Mouse (Mus musculus) lung, postnatal 0 days (tissue): ENCODE data around the gene Sec62. TPM values are rescaled to one million over a fixed set of nuclear protein-coding genes. Genes with fewer than 3 reads are reported as not detected.

Experiments
- ATAC-seq: fragments of 200-750 bp; cut with Nextera tagmentation; 2 replicates; pipeline ENCODE4 v1.8.0; 2017; ENCODE audit warnings: moderate library complexity
- DNase-seq: peaks from one replicate; pipeline ENCODE4 v3.0.0-alpha.2; 2016; ENCODE audit warnings: low spot score
- H3K27ac ChIP-seq: fragments of 300-500 bp; sonication (generic); 2 replicates; pipeline ENCODE4 v1.5.1; 2014; ENCODE audit warnings: antibody characterized with exemption, mild to moderate bottlenecking, low read length, mixed read lengths
- H3K27me3 ChIP-seq: fragments of 300-500 bp; sonication (generic); replicated peaks from 2 replicates; pipeline ENCODE4 v1.6.1; 2014; ENCODE audit warnings: low read length, mixed read lengths; ENCODE audit not compliant: insufficient read depth
- H3K36me3 ChIP-seq: fragments of 300-500 bp; sonication (generic); 2 replicates; pipeline ENCODE4 v1.6.1; 2014; ENCODE audit warnings: low read length, mixed read lengths; ENCODE audit not compliant: insufficient read depth
- H3K4me1 ChIP-seq: fragments of 300-500 bp; sonication (generic); 2 replicates; pipeline ENCODE4 v1.6.1; 2014; ENCODE audit warnings: antibody characterized with exemption, low read depth, low read length, mixed read lengths; ENCODE audit not compliant: insufficient read depth
- H3K4me2 ChIP-seq: fragments of 300-500 bp; sonication (generic); replicated peaks from 2 replicates; pipeline ENCODE4 v1.6.1; 2014; ENCODE audit warnings: low read depth, mild to moderate bottlenecking, low read length, moderate library complexity, mixed read lengths
- H3K4me3 ChIP-seq: fragments of 300-500 bp; sonication (generic); 2 replicates; pipeline ENCODE4 v1.5.1; 2014; ENCODE audit warnings: low read depth, low read length
- H3K9ac ChIP-seq: fragments of 300-500 bp; sonication (generic); replicated peaks from 2 replicates; pipeline ENCODE4 v1.6.1; 2014; ENCODE audit warnings: low read depth, mild to moderate bottlenecking
- H3K9me3 ChIP-seq: fragments of 300-500 bp; sonication (generic); 2 replicates; pipeline ENCODE4 v1.6.1; 2016; ENCODE audit warnings: low read length, mixed read lengths
- CTCF ChIP-seq: IDR thresholded peaks from 2 replicates; pipeline ENCODE4 v1.5.1; 2016; ENCODE audit warnings: antibody characterized with exemption, mild to moderate bottlenecking
- EP300 ChIP-seq: IDR thresholded peaks from 2 replicates; pipeline ENCODE4 v1.6.1; 2016; ENCODE audit warnings: antibody characterized with exemption, mild to moderate bottlenecking, control low read depth
- WGBS: fragments of 180-500 bp; shearing (Covaris S2); extraction: QIAGEN DNeasy Blood & Tissue Kit; methylation state at CpG from one replicate; pipeline ENCODE4 v1.1.7; 2014; 5-methylcytosine and 5-hydroxymethylcytosine counted together
- polyA plus RNA-seq: library from polyadenylated mRNA; unstranded; fragments of >200 nt; fragmentation: Nextera tagmentation; extraction: Ambion mirVana; gene quantifications from 2 replicates; pipeline ENCODE4 v1.2.1, GENCODE M21; 2015

The Sec62 gene
- polyA plus RNA-seq, 1 experiment from 2014 or later: 145 TPM

GRCm38 (mm10) chr3:30863712-30864435, 71.2 kb downstream of the Sec62 start:
- Histone ChIP-seq H3K27me3 (no peaks in the 10 kb centered on the region), H3K4me2 (no peak overlapping the region), H3K4me1 (no peaks in the 10 kb centered on the region), H3K36me3 (no peaks in the 10 kb centered on the region), H3K9me3 (no peaks in the 10 kb centered on the region), H3K4me3 (no peak overlapping the region), H3K9ac (no peak overlapping the region), H3K27ac (no peak overlapping the region)
- TF ChIP-seq CTCF (no peak), EP300 (no peak)
- DNase-seq (no peak), ATAC-seq (no peak)
- 62% methylated on average over 5 of the region's 5 CpGs for WGBS

DNA sequence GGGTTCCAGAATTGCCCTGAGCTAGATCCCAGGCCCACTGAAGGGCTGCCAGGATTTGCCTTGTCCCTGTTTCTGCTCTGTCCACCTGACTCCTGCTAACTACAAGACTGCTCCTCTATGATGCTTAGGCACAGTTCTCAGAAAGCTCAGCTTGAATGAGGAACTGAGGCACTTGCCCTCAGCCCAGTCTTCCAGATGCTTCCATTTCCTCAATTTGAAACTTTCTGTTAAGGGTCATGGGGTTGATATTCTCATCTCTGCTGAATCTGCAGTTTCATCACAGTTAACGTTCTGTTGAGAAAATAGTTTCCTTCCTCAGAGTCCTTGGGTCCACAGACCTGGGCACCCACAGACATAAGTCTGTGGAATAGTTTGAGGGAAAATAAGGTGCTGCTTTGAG, 72.0 kb downstream of the Sec62 start:
- no peaks in the 10 kb centered on the region for H3K9me3 ChIP-seq
- 63% methylated on average over 1 of the region's 1 CpGs for WGBS
- no peaks in the 10 kb centered on the region for H3K27me3 ChIP-seq
- H3K4me1 ChIP-seq: no peaks in the 10 kb centered on the region
- DNase-seq (peak; percentile 51), ATAC-seq (no peak)
- no peak overlapping the region for H3K27ac ChIP-seq
- H3K4me3 ChIP-seq: no peak overlapping the region
- no peak for TF ChIP-seq EP300
- TF ChIP-seq CTCF: no peak
- H3K4me2 ChIP-seq: no peak overlapping the region
- no peak overlapping the region for H3K9ac ChIP-seq
- H3K36me3 ChIP-seq: no peaks in the 10 kb centered on the region

DNA sequence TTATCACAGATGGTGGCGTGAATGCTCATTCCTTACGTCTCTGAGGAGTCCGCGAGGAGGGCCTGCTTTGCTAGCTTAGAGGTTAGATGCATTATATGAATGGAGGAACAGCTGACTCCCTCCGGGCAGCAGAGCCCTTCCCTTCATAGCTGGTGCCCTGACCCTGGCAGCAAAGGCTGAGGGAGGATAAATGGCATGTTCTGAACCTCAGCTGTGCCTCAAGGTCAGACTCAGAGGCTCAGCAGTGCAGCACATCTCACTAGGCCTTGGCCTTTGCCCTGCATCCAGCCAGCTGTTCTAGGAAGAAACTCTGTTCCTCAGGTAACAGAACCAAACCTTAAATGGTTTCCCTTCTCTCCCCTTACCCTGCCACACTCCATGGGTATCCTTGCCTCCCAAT, 75.5 kb downstream of the Sec62 start:
- Histone ChIP-seq H3K4me3 (no peak overlapping the region), H3K9ac (no peak overlapping the region), H3K36me3 (no peaks in the 10 kb centered on the region), H3K27me3 (no peaks in the 10 kb centered on the region), H3K4me1 (no peaks in the 10 kb centered on the region), H3K9me3 (no peaks in the 10 kb centered on the region), H3K4me2 (no peak overlapping the region), H3K27ac (no peak overlapping the region)
- ATAC-seq (no peak), DNase-seq (no peak)
- WGBS: 53% methylated on average over 5 of the region's 5 CpGs
- TF ChIP-seq EP300 (no peak), CTCF (no peak)

DNA sequence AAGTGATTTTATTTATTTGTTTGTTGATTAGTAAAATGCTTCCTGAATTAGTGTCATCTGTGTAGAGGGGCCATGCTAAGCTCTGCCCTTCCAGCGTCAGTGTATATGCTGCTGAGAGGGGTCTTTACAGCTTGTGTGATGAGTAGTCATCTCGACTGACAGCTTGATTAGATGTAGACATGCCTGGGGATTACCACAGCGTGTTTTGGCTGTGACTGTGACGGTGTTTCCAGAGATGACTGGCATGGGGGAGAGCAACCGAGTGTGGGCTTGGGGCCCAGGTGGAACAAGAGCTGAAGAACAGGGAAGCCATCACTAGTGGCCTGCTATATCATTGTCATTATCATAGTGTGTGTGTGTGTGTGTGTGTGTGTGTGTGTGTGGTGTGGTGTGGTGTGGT, 76.0 kb downstream of the Sec62 start:
- WGBS: 70% methylated on average over 5 of the region's 5 CpGs
- ATAC-seq (no peak), DNase-seq (no peak)
- H3K9ac ChIP-seq: no peak overlapping the region
- TF ChIP-seq CTCF: no peak
- no peak for TF ChIP-seq EP300
- no peaks in the 10 kb centered on the region for H3K4me1 ChIP-seq
- H3K9me3 ChIP-seq: no peaks in the 10 kb centered on the region
- no peak overlapping the region for H3K4me2 ChIP-seq
- H3K4me3 ChIP-seq: no peak overlapping the region
- no peaks in the 10 kb centered on the region for H3K36me3 ChIP-seq
- no peaks in the 10 kb centered on the region for H3K27me3 ChIP-seq
- H3K27ac ChIP-seq: no peak overlapping the region

DNA sequence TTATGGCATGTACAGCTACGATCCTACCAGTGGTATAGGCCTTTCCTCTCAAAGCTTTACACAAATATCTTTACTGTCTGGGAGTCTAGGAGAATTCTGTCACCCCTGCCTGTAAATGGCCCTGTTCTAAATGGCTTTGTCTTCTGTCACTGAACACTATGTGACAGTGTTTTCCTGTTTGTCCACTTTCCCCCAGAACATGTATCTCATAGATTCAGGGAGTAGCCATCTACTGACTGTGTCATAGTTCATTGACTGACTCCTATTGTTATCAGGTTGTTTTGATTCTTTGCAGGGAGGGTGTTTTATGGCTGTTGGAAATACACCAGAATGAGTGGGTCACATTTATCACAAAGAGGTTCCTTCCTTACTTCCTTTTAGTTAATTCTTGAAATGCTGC, 77.3 kb downstream of the Sec62 start:
- Histone ChIP-seq H3K27ac (no peak overlapping the region), H3K4me3 (no peak overlapping the region), H3K9me3 (no peaks in the 10 kb centered on the region), H3K4me1 (no peaks in the 10 kb centered on the region), H3K4me2 (no peak overlapping the region), H3K36me3 (no peaks in the 10 kb centered on the region), H3K27me3 (no peaks in the 10 kb centered on the region), H3K9ac (no peak overlapping the region)
- WGBS: 68% methylated on average over 1 of the region's 1 CpGs
- ATAC-seq: no peak
- DNase-seq: no peak
- no peak for TF ChIP-seq CTCF

Other genes with a start within 250 kb of the Sec62 start
- 22.4 and 29.5 TPM in 2 replicates for gene Mecom, start 244.9 kb upstream of the Sec62 start, polyA plus RNA-seq
- not detected in 2 replicates for gene Actrt3, start 192.9 kb upstream of the Sec62 start, polyA plus RNA-seq
- gene Mynn, start 190.8 kb upstream of the Sec62 start, polyA plus RNA-seq: 17.0 and 19.9 TPM in 2 replicates
- gene Lrriq4, start 148.4 kb upstream of the Sec62 start, polyA plus RNA-seq: not detected in 2 replicates
- 7.9 and 9.6 TPM in 2 replicates for gene Lrrc34, start 145.0 kb upstream of the Sec62 start, polyA plus RNA-seq
- 0.17 and 0.55 TPM in 2 replicates for gene Lrrc31, start 93.0 kb upstream of the Sec62 start, polyA plus RNA-seq
- not detected in 2 replicates for gene Samd7, start 46.6 kb upstream of the Sec62 start, polyA plus RNA-seq
- 5.5 and 6.7 TPM in 2 replicates for gene Gpr160, start 63.1 kb downstream of the Sec62 start, polyA plus RNA-seq
- 4.4 and 4.8 TPM in 2 replicates for gene Phc3, start 176.5 kb downstream of the Sec62 start, polyA plus RNA-seq
- 37.1 and 43.8 TPM in 2 replicates for gene Prkci, start 202.9 kb downstream of the Sec62 start, polyA plus RNA-seq